Mouse (Mus musculus): ENCODE measurements around the gene Lrrc71. TPM values are rescaled to one million over a fixed set of nuclear protein-coding genes. Genes with fewer than 3 reads are reported as not detected.

The Lrrc71 gene
- polyA plus RNA-seq, 1 experiment from 2014 or later, result 0.13 TPM

- WGBS, result 79% methylated on average over 3 of the region's 3 CpGs
- H3K4me2 ChIP-seq (ENCODE audit: low read length), result no peak overlapping the region
- no peak overlapping the region for H3K4me3 ChIP-seq (ENCODE audit: low read depth, low read length)
- H3K27me3 ChIP-seq (replicated peaks; ENCODE audit: control insufficient read depth, insufficient read depth, low read length), result peaks cover 23% of the 10 kb centered on the region
- DNase-seq (ENCODE audit: low spot score) (no peak), ATAC-seq (no peak)
- H3K9ac ChIP-seq (ENCODE audit: low read length), result no peak overlapping the region
- H3K27ac ChIP-seq (ENCODE audit: low read depth, low read length), result no peak overlapping the region
- H3K36me3 ChIP-seq (ENCODE audit: control insufficient read depth, insufficient read depth, low read length), result no peaks in the 10 kb centered on the region
- no peaks in the 10 kb centered on the region for H3K4me1 ChIP-seq (ENCODE audit: control insufficient read depth, insufficient read depth, low read length)
- H3K9me3 ChIP-seq (replicated peaks; ENCODE audit: control insufficient read depth, low read length), result no peaks in the 10 kb centered on the region
Observed at GRCm38 (mm10) chr3:87766284-87766667, 17.9 kb upstream of the Lrrc71 start.

- Histone ChIP-seq H3K27ac (ENCODE audit: low read depth, low read length) (no peak overlapping the region), H3K4me3 (ENCODE audit: low read depth, low read length) (no peak overlapping the region), H3K4me1 (ENCODE audit: control insufficient read depth, insufficient read depth, low read length) (no peaks in the 10 kb centered on the region), H3K9ac (ENCODE audit: low read length) (no peak overlapping the region), H3K4me2 (ENCODE audit: low read length) (no peak overlapping the region), H3K36me3 (ENCODE audit: control insufficient read depth, insufficient read depth, low read length) (no peaks in the 10 kb centered on the region), H3K27me3 (replicated peaks; ENCODE audit: control insufficient read depth, insufficient read depth, low read length) (peaks cover 23% of the 10 kb centered on the region), H3K9me3 (replicated peaks; ENCODE audit: control insufficient read depth, low read length) (no peaks in the 10 kb centered on the region)
- ATAC-seq (no peak), DNase-seq (ENCODE audit: low spot score) (no peak)
- 69% methylated on average over 5 of the region's 5 CpGs for WGBS
Observed at GRCm38 (mm10) chr3:87765631-87766283, 17.3 kb upstream of the Lrrc71 start.

- no peak overlapping the region for H3K4me2 ChIP-seq (ENCODE audit: low read length)
Observed at GRCm38 (mm10) chr3:87765091-87765490, 16.7 kb upstream of the Lrrc71 start.

DNA sequence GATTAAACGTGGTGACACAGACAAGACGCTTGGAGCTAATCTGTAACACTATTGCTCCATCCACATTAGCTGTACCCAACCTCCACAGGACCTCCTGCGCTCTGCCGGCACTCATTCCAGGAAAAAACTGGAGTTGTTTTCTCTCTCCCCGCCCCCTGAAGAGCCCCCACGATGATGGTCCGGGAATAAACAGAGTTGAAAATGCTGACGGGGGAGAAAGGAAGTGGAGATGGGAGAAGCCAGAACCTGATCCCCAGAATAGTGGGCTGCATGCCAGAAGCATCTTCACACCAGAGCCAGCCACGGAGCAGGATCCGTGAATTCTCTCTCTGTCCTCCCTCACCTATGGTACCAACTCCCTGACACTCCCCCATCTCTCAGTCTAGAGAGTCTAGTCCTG is 16.1 kb upstream of the Lrrc71 start:
- H3K36me3 ChIP-seq (ENCODE audit: control insufficient read depth, insufficient read depth, low read length), result no peaks in the 10 kb centered on the region
- no peak overlapping the region for H3K9ac ChIP-seq (ENCODE audit: low read length)
- no peaks in the 10 kb centered on the region for H3K4me1 ChIP-seq (ENCODE audit: control insufficient read depth, insufficient read depth, low read length)
- no peaks in the 10 kb centered on the region for H3K9me3 ChIP-seq (replicated peaks; ENCODE audit: control insufficient read depth, low read length)
- DNase-seq (ENCODE audit: low spot score) (no peak), ATAC-seq (no peak)
- H3K27ac ChIP-seq (ENCODE audit: low read depth, low read length), result no peak overlapping the region; the same call in 1 of the 2 replicates
- H3K4me2 ChIP-seq (ENCODE audit: low read length), result no peak overlapping the region; the same call in 1 of the 2 replicates
- 42% methylated on average over 10 of the region's 10 CpGs for WGBS
- no peak overlapping the region for H3K4me3 ChIP-seq (ENCODE audit: low read depth, low read length)
- H3K27me3 ChIP-seq (replicated peaks; ENCODE audit: control insufficient read depth, insufficient read depth, low read length), result peaks cover 21% of the 10 kb centered on the region

More at GRCm38 (mm10) chr3:87765091-87765490, 16.7 kb upstream of the Lrrc71 start:
- Histone ChIP-seq H3K27me3 (replicated peaks; ENCODE audit: control insufficient read depth, insufficient read depth, low read length) (peaks cover 23% of the 10 kb centered on the region), H3K4me1 (ENCODE audit: control insufficient read depth, insufficient read depth, low read length) (no peaks in the 10 kb centered on the region), H3K36me3 (ENCODE audit: control insufficient read depth, insufficient read depth, low read length) (no peaks in the 10 kb centered on the region), H3K4me3 (ENCODE audit: low read depth, low read length) (no peak overlapping the region), H3K9me3 (replicated peaks; ENCODE audit: control insufficient read depth, low read length) (no peaks in the 10 kb centered on the region), H3K9ac (ENCODE audit: low read length) (no peak overlapping the region), H3K27ac (ENCODE audit: low read depth, low read length) (no peak overlapping the region; the same call in 1 of the 2 replicates)
- ATAC-seq, result no peak
- DNase-seq (ENCODE audit: low spot score), result no peak
- WGBS, result 10% methylated on average over 10 of the region's 10 CpGs

- H3K27ac ChIP-seq (ENCODE audit: low read depth, low read length), result no peak overlapping the region
- H3K4me1 ChIP-seq (ENCODE audit: control insufficient read depth, insufficient read depth, low read length), result no peaks in the 10 kb centered on the region
- DNase-seq (ENCODE audit: low spot score) (peak; percentile 72), ATAC-seq (peak; percentile 16; the same call in 1 of the 2 replicates)
- no peak overlapping the region for H3K4me3 ChIP-seq (ENCODE audit: low read depth, low read length)
- H3K4me2 ChIP-seq (ENCODE audit: low read length), result peak overlapping the region; percentile 28
- H3K27me3 ChIP-seq (replicated peaks; ENCODE audit: control insufficient read depth, insufficient read depth, low read length), result peaks cover 16% of the 10 kb centered on the region
- H3K9me3 ChIP-seq (replicated peaks; ENCODE audit: control insufficient read depth, low read length), result no peaks in the 10 kb centered on the region
- 22% methylated on average over 15 of the region's 15 CpGs for WGBS
- H3K36me3 ChIP-seq (ENCODE audit: control insufficient read depth, insufficient read depth, low read length), result no peaks in the 10 kb centered on the region
- H3K9ac ChIP-seq (ENCODE audit: low read length), result no peak overlapping the region
Observed at GRCm38 (mm10) chr3:87763683-87764289, 15.4 kb upstream of the Lrrc71 start.

GRCm38 (mm10) chr3:87763202-87763601 is 14.8 kb upstream of the Lrrc71 start:
- H3K9ac ChIP-seq (ENCODE audit: low read length), result no peak overlapping the region

DNA sequence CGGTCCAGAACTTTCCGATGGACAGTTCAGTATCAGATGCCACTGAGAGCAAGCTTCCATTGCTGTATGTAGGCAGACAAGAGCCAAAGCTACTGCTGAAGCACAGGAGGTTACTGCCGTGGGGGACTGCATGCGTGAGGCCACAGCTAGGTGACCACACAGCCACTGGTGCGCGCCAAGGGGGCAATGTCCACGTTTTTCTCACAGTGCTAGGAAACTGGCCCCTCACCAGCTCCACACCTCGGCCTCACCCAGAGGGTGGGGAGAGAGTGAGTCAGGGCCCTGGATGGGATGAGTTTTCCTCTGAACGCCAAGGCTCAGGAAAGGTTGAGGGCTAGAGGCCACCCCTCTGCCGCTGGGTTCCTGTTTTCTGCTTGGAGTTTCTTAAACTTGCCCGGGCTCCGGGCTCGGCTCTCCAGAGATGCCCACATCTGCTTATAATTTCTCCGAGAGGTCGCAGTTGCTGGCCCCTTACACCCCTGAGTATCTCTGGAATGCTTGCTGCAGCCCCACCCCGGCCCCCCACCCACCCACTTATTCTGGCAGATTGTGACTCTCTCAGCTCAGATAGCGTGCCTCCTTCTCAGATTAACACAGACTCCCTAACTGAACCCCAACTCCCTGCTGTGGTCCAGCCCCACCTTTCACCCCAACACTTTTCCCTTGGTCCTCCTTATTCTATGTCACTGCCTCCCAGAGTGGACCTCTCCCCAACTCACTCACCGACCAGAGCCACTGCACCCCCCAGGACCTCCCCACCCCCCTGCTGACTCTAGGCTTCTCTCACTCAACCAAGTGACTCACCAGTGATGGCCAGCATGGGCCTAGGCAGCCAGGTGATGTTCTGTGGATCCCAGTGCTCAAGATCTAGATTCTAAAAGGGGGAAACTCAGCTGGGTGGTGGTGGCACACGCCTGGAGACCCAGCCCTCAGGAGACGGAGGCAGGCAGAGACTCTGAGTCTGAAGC is 13.3 kb upstream of the Lrrc71 start:
- H3K27me3 ChIP-seq (replicated peaks; ENCODE audit: control insufficient read depth, insufficient read depth, low read length), result no peaks in the 10 kb centered on the region
- H3K4me2 ChIP-seq (ENCODE audit: low read length), result no peak overlapping the region
- ATAC-seq, result no peak
- H3K27ac ChIP-seq (ENCODE audit: low read depth, low read length), result no peak overlapping the region
- H3K9me3 ChIP-seq (replicated peaks; ENCODE audit: control insufficient read depth, low read length), result no peaks in the 10 kb centered on the region
- no peaks in the 10 kb centered on the region for H3K4me1 ChIP-seq (ENCODE audit: control insufficient read depth, insufficient read depth, low read length)
- no peak for DNase-seq (ENCODE audit: low spot score)
- no peak overlapping the region for H3K9ac ChIP-seq (ENCODE audit: low read length)
- no peaks in the 10 kb centered on the region for H3K36me3 ChIP-seq (ENCODE audit: control insufficient read depth, insufficient read depth, low read length)
- WGBS, result 86% methylated on average over 20 of the region's 20 CpGs
- H3K4me3 ChIP-seq (ENCODE audit: low read depth, low read length), result no peak overlapping the region

More at GRCm38 (mm10) chr3:87763202-87763601, 14.8 kb upstream of the Lrrc71 start:
- no peaks in the 10 kb centered on the region for H3K9me3 ChIP-seq (replicated peaks; ENCODE audit: control insufficient read depth, low read length)
- no peak overlapping the region for H3K4me2 ChIP-seq (ENCODE audit: low read length)
- H3K4me3 ChIP-seq (ENCODE audit: low read depth, low read length), result no peak overlapping the region
- ATAC-seq (no peak), DNase-seq (ENCODE audit: low spot score) (no peak)
- H3K36me3 ChIP-seq (ENCODE audit: control insufficient read depth, insufficient read depth, low read length), result no peaks in the 10 kb centered on the region
- WGBS, result 73% methylated on average over 4 of the region's 4 CpGs
- no peak overlapping the region for H3K27ac ChIP-seq (ENCODE audit: low read depth, low read length)
- H3K4me1 ChIP-seq (ENCODE audit: control insufficient read depth, insufficient read depth, low read length), result no peaks in the 10 kb centered on the region
- H3K27me3 ChIP-seq (replicated peaks; ENCODE audit: control insufficient read depth, insufficient read depth, low read length), result peaks cover 10% of the 10 kb centered on the region

GRCm38 (mm10) chr3:87758641-87759040 is 10.2 kb upstream of the Lrrc71 start:
- ATAC-seq (no peak), DNase-seq (ENCODE audit: low spot score) (no peak)
- Histone ChIP-seq H3K27me3 (replicated peaks; ENCODE audit: control insufficient read depth, insufficient read depth, low read length) (no peaks in the 10 kb centered on the region), H3K4me3 (ENCODE audit: low read depth, low read length) (no peak overlapping the region), H3K36me3 (ENCODE audit: control insufficient read depth, insufficient read depth, low read length) (no peaks in the 10 kb centered on the region), H3K4me2 (ENCODE audit: low read length) (no peak overlapping the region), H3K9me3 (replicated peaks; ENCODE audit: control insufficient read depth, low read length) (no peaks in the 10 kb centered on the region), H3K27ac (ENCODE audit: low read depth, low read length) (no peak overlapping the region), H3K4me1 (ENCODE audit: control insufficient read depth, insufficient read depth, low read length) (no peaks in the 10 kb centered on the region), H3K9ac (ENCODE audit: low read length) (no peak overlapping the region)
- WGBS, result 53% methylated on average over 4 of the region's 5 CpGs

Measured in forebrain, embryonic 14.5 days (tissue).